ENCODE assay signal across 13 mouse cellular contexts in genomic region chr9:4639192-4639900, GRCm38 (mm10).
DNase-seq lines count a peak whose midpoint lies in the region; ATAC-seq and TF ChIP-seq lines count a peak whose summit lies in the region.
"Had no signal": no experiment of that assay in that cellular context is flagged by ENCODE, and none has a peak within 500 bp of the region (broad histone marks: within the 10 kb centered on the region; RNA-seq: fewer than 3 reads in every experiment).

No protein-coding gene starts in this region.

- 39% methylated on average over 2 of the region's 2 CpGs for WGBS in liver, postnatal 0 days (ENCODE audit: insufficient replicate concordance)

- no peak for TF ChIP-seq EP300 in MEL (IDR thresholded peaks at IDR 0.05; ENCODE audit: low read depth in 1 of 2, low read length in 2 of 2)
- TF ChIP-seq EP300 in liver, postnatal 0 days (IDR thresholded peaks at IDR 0.05; ENCODE audit: low read depth) = no peak

- H3K27ac ChIP-seq in MEL (ENCODE audit: control insufficient read depth, low read depth, low read length) = no peak overlapping the region
- H3K27ac ChIP-seq in liver, postnatal 0 days (ENCODE audit: low read depth) = no peak overlapping the region
- H3K27ac ChIP-seq: intestine, embryonic 15.5 days had no signal

- no peaks in the 10 kb centered on the region for H3K27me3 ChIP-seq in MEL (ENCODE audit: control insufficient read depth in 1 of 2, insufficient read depth in 2 of 2, low read length in 2 of 2)
- no peaks in the 10 kb centered on the region for H3K27me3 ChIP-seq in liver, postnatal 0 days (ENCODE audit: insufficient read depth, low read length)
- H3K27me3 ChIP-seq: intestine, embryonic 15.5 days had no signal

- no peak overlapping the region for H3K4me3 ChIP-seq in MEL (ENCODE audit: control insufficient read depth in 1 of 2, insufficient read depth in 1 of 2, low read depth in 2 of 2, low read length in 2 of 2)
- no peak overlapping the region for H3K4me3 ChIP-seq in liver, postnatal 0 days (ENCODE audit: low read depth, low read length)
- H3K4me3 ChIP-seq: intestine, embryonic 15.5 days had no signal

- no peak for ATAC-seq in liver, postnatal 0 days
- ATAC-seq: activated CD4-positive, CD25-positive, alpha-beta regulatory T cell, adult 4 months; intestine, embryonic 15.5 days had no signal

- no peak for TF ChIP-seq POLR2A in MEL (IDR thresholded peaks at IDR 0.05; ENCODE audit: control insufficient read depth in 1 of 2, insufficient read depth in 1 of 2, low read depth in 1 of 2, low read length in 2 of 2, poor library complexity in 1 of 2)

- no peaks in the 10 kb centered on the region for H3K9me3 ChIP-seq in MEL (replicated peaks; ENCODE audit: insufficient read depth, low read length)
- no peaks in the 10 kb centered on the region for H3K9me3 ChIP-seq in liver, postnatal 0 days (ENCODE audit: low read length)
- H3K9me3 ChIP-seq: intestine, embryonic 15.5 days had no signal

- TF ChIP-seq CTCF in MEL (IDR thresholded peaks at IDR 0.05 in 2 of 3, conservative IDR thresholded peaks at IDR 0.05 in 1 of 3; ENCODE audit: control insufficient read depth in 1 of 3, insufficient read depth in 1 of 3, low read depth in 2 of 3, low read length in 3 of 3, poor library complexity in 1 of 3, severe bottlenecking in 1 of 3) = no peak
- no peak for TF ChIP-seq CTCF in liver, postnatal 0 days (IDR thresholded peaks at IDR 0.05; ENCODE audit: low read depth)

- H3K79me2 ChIP-seq in MEL (ENCODE audit: control insufficient read depth, insufficient read depth, low read length, poor library complexity) = no peaks in the 10 kb centered on the region

- no peaks in the 10 kb centered on the region for H3K36me3 ChIP-seq in MEL (ENCODE audit: control insufficient read depth in 1 of 2, insufficient read depth in 2 of 2, low read length in 2 of 2)
- H3K36me3 ChIP-seq in liver, postnatal 0 days (replicated peaks; ENCODE audit: insufficient read depth, low read length) = no peaks in the 10 kb centered on the region
- H3K36me3 ChIP-seq: intestine, embryonic 15.5 days had no signal

- H3K4me2 ChIP-seq in liver, postnatal 0 days (ENCODE audit: low read depth, low read length) = no peak overlapping the region
- H3K4me2 ChIP-seq: intestine, embryonic 15.5 days; lung, embryonic 14.5 days had no signal

- no peaks in the 10 kb centered on the region for H3K4me1 ChIP-seq in MEL (ENCODE audit: control insufficient read depth in 1 of 2, insufficient read depth in 2 of 2, low read length in 2 of 2)
- H3K4me1 ChIP-seq in liver, postnatal 0 days (ENCODE audit: insufficient read depth) = no peaks in the 10 kb centered on the region
- H3K4me1 ChIP-seq: intestine, embryonic 15.5 days had no signal

- no peak for TF ChIP-seq RAD21 in MEL (IDR thresholded peaks at IDR 0.05; ENCODE audit: low read depth, low read length)

- no peak overlapping the region for H3K9ac ChIP-seq in MEL (ENCODE audit: control insufficient read depth, low read depth, low read length, poor library complexity, severe bottlenecking)
- no peak overlapping the region for H3K9ac ChIP-seq in liver, postnatal 0 days (replicated peaks)
- H3K9ac ChIP-seq: intestine, embryonic 15.5 days; lung, embryonic 14.5 days had no signal

- DNase-seq in cerebellum, adult 11-12 months = peak; percentile 42
- no peak for DNase-seq in cerebellum, adult 11 months
- DNase-seq in MEL (ENCODE audit: low read depth, low spot score) = peak; percentile 47
- DNase-seq in frontal cortex, postnatal 36 days (ENCODE audit: low spot score in 2 of 2) = peak; percentile 58 to 66
- peak; percentile 59 to 67 for DNase-seq in left cerebral cortex, adult 9 months (ENCODE audit: low spot score in 2 of 2)
- no peak for DNase-seq in urinary bladder, postnatal 25 days (ENCODE audit: low spot score)
- no peak for DNase-seq in liver, postnatal 0 days
- no peak for DNase-seq in kidney, postnatal 10 days
- DNase-seq: gastrocnemius, postnatal 25 days; heart, postnatal 10 days; lung, embryonic 14.5 days had no signal

TF ChIP-seq in MEL, 35 proteins besides CTCF, POLR2A, EP300 and RAD21:
- TF ChIP-seq GABPA (IDR thresholded peaks at IDR 0.05; ENCODE audit: low read depth, low read length) (no peak), ELF1 (IDR thresholded peaks at IDR 0.05; ENCODE audit: low read depth, low read length) (no peak), KAT2A (conservative IDR thresholded peaks at IDR 0.05; ENCODE audit: low read depth, low read length) (no peak), MYC (IDR thresholded peaks at IDR 0.05; ENCODE audit: low read depth, low read length) (no peak)

Comparison
In these comparisons a context has a peak if more than half of its experiments do, and no peak if none do; other contexts are left out.
1. DNase-seq: peak in cerebellum, adult 11-12 months (single experiment), MEL (single experiment), frontal cortex, postnatal 36 days (2 of 2) and left cerebral cortex, adult 9 months (2 of 2); none in cerebellum, adult 11 months (single experiment), urinary bladder, postnatal 25 days (single experiment), liver, postnatal 0 days (single experiment) and kidney, postnatal 10 days (single experiment).